In genomic region chr9:114932607-114933006, GRCm38 (mm10) we compare ENCODE assay signal across 8 mouse cellular contexts. TPM values are rescaled to one million over a fixed set of nuclear protein-coding genes. Genes with fewer than 3 reads are reported as not detected.
DNase-seq lines count a peak whose midpoint lies in the region; ATAC-seq and TF ChIP-seq lines count a peak whose summit lies in the region.

No protein-coding gene starts in this region.

- H3K36me3 ChIP-seq in liver, adult 2 months (ENCODE audit: control insufficient read depth, insufficient read depth, low read length): no peaks in the 10 kb centered on the region
- no peaks in the 10 kb centered on the region for H3K36me3 ChIP-seq in embryonic facial prominence, embryonic 14.5 days (ENCODE audit: control insufficient read depth, insufficient read depth, low read length)
- no peaks in the 10 kb centered on the region for H3K36me3 ChIP-seq in intestine, embryonic 16.5 days (ENCODE audit: control insufficient read depth, insufficient read depth, low read length)

- no peak for TF ChIP-seq POLR2A in liver, adult 2 months (IDR thresholded peaks at IDR 0.05; ENCODE audit: extremely low read depth, insufficient read depth, low read length)

- WGBS in liver, adult 2 months: 5% methylated on average over 13 of the region's 13 CpGs
- WGBS in embryonic facial prominence, embryonic 14.5 days: 20% methylated on average over 13 of the region's 13 CpGs
- WGBS in intestine, embryonic 16.5 days: 25% methylated on average over 13 of the region's 13 CpGs

- peak overlapping the region; percentile 83 for H3K9ac ChIP-seq in liver, adult 2 months (ENCODE audit: low read depth, low read length)
- H3K9ac ChIP-seq in embryonic facial prominence, embryonic 14.5 days (ENCODE audit: low read depth, low read length): peak overlapping the region; percentile 70; the same call in 1 of the 2 replicates
- peak overlapping the region; percentile 83 for H3K9ac ChIP-seq in intestine, embryonic 16.5 days (ENCODE audit: low read depth, low read length)

- no peaks in the 10 kb centered on the region for H3K27me3 ChIP-seq in liver, adult 2 months (ENCODE audit: control insufficient read depth, insufficient read depth, low read length)
- no peaks in the 10 kb centered on the region for H3K27me3 ChIP-seq in embryonic facial prominence, embryonic 14.5 days (replicated peaks; ENCODE audit: control insufficient read depth, insufficient read depth, low read length)
- H3K27me3 ChIP-seq in intestine, embryonic 16.5 days (replicated peaks; ENCODE audit: control insufficient read depth, insufficient read depth, low read length): no peaks in the 10 kb centered on the region

- ATAC-seq in embryonic facial prominence, embryonic 14.5 days (ENCODE audit: low read depth): no peak
- ATAC-seq in intestine, embryonic 16.5 days: no peak

- no peaks in the 10 kb centered on the region for H3K9me3 ChIP-seq in embryonic facial prominence, embryonic 14.5 days (ENCODE audit: control insufficient read depth, low read length)
- no peaks in the 10 kb centered on the region for H3K9me3 ChIP-seq in intestine, embryonic 16.5 days (ENCODE audit: control insufficient read depth, low read length)

- peak overlapping the region; percentile 92 for H3K4me2 ChIP-seq in embryonic facial prominence, embryonic 14.5 days (ENCODE audit: low read depth, low read length)
- peak overlapping the region; percentile 96 for H3K4me2 ChIP-seq in intestine, embryonic 16.5 days (ENCODE audit: low read depth, low read length)

- H3K27ac ChIP-seq in liver, adult 2 months (replicated peaks; ENCODE audit: insufficient read depth, low read depth, low read length): peak overlapping the region; percentile 49
- no peak overlapping the region for H3K27ac ChIP-seq in embryonic facial prominence, embryonic 14.5 days (replicated peaks; ENCODE audit: low read depth, low read length)
- H3K27ac ChIP-seq in intestine, embryonic 16.5 days (ENCODE audit: low read length): peak overlapping the region; percentile 23; the same call in 1 of the 2 replicates

- H3K4me3 ChIP-seq in liver, adult 2 months (ENCODE audit: insufficient read depth, low read depth, low read length): peak overlapping the region; percentile 70
- peak overlapping the region; percentile 78 for H3K4me3 ChIP-seq in embryonic facial prominence, embryonic 14.5 days (ENCODE audit: low read depth, low read length)
- peak overlapping the region; percentile 84 for H3K4me3 ChIP-seq in intestine, embryonic 16.5 days (ENCODE audit: low read length)

- peaks cover 9% of the 10 kb centered on the region; the same call in 1 of the 2 replicates for H3K79me2 ChIP-seq in liver, adult 2 months (ENCODE audit: control insufficient read depth, insufficient read depth, low read length)

- no peak for TF ChIP-seq CTCF in liver, adult 2 months (IDR thresholded peaks at IDR 0.05; ENCODE audit: low read depth, low read length)

- peak; percentile 88 for DNase-seq in liver, adult 2 months (ENCODE audit: extremely low read depth, low read depth, low spot score)
- DNase-seq in liver: no peak
- no peak for DNase-seq in embryonic facial prominence, embryonic 14.5 days (ENCODE audit: low spot score)
- peak; percentile 28 for DNase-seq in lung, postnatal 36 days
- no peak for DNase-seq in layer of hippocampus, adult 9-10 months (ENCODE audit: low spot score)
- DNase-seq in cerebellum, postnatal 4 days (ENCODE audit: low spot score in 2 of 2): no peak
- no peak for DNase-seq in layer of hippocampus, adult 8-10 months (ENCODE audit: low spot score in 2 of 2)

- peaks cover 6% of the 10 kb centered on the region for H3K4me1 ChIP-seq in liver, adult 2 months (ENCODE audit: control insufficient read depth, insufficient read depth, low read length)
- H3K4me1 ChIP-seq in embryonic facial prominence, embryonic 14.5 days (ENCODE audit: control insufficient read depth, insufficient read depth, low read length): peaks cover 11% of the 10 kb centered on the region
- H3K4me1 ChIP-seq in intestine, embryonic 16.5 days (ENCODE audit: control insufficient read depth, insufficient read depth, low read length): peaks cover 7% of the 10 kb centered on the region; the same call in 1 of the 2 replicates

RNA-seq across cellular contexts. Expression of gene Gpd1l, which starts 1.2 kb away (rescaled TPM):
- 21.3 and 22.4 TPM in 2 replicates for total RNA-seq in liver, adult 2 months (2014; rRNA removed)
- 12.6 and 14.7 TPM in 2 replicates for polyA plus RNA-seq in liver, adult 2 months (2012; rRNA removed)
- 9.1 and 10.3 TPM in 2 replicates for polyA plus RNA-seq in embryonic facial prominence, embryonic 14.5 days (2014; fragmentation: Nextera tagmentation; extraction: Ambion mirVana)
- polyA plus RNA-seq in intestine, embryonic 16.5 days (2015; fragmentation: Nextera tagmentation; extraction: Ambion mirVana): 25.4 and 27.4 TPM in 2 replicates
- 10 to 100 TPM; 69.4 to 87.5 (median 76.5) TPM for total RNA-seq in layer of hippocampus, adult 8-10 months (2022)

RNA-seq across cellular contexts. Expression of gene Osbpl10, which starts 45.8 kb away (rescaled TPM):
- total RNA-seq in liver, adult 2 months (2014; rRNA removed): 0.28 and 0.40 TPM in 2 replicates
- polyA plus RNA-seq in liver, adult 2 months (2012; rRNA removed): 0.11 and 0.82 TPM in 2 replicates
- 2.1 and 2.7 TPM in 2 replicates for polyA plus RNA-seq in embryonic facial prominence, embryonic 14.5 days (2014; fragmentation: Nextera tagmentation; extraction: Ambion mirVana)
- 1.4 and 2.5 TPM in 2 replicates for polyA plus RNA-seq in intestine, embryonic 16.5 days (2015; fragmentation: Nextera tagmentation; extraction: Ambion mirVana)
- 10 to 100 TPM; 19.5 to 29.8 (median 23.5) TPM for total RNA-seq in layer of hippocampus, adult 8-10 months (2022)

RNA-seq across cellular contexts. Expression of gene Rps27rt, which starts 49.9 kb away (rescaled TPM):
- 6.2 and 12.2 TPM in 2 replicates for total RNA-seq in liver, adult 2 months (2014; rRNA removed)
- polyA plus RNA-seq in liver, adult 2 months (2012; rRNA removed): 4.7 and 7.2 TPM in 2 replicates
- polyA plus RNA-seq in embryonic facial prominence, embryonic 14.5 days (2014; fragmentation: Nextera tagmentation; extraction: Ambion mirVana): 497 and 574 TPM in 2 replicates
- 264 and 268 TPM in 2 replicates for polyA plus RNA-seq in intestine, embryonic 16.5 days (2015; fragmentation: Nextera tagmentation; extraction: Ambion mirVana)
- 10 to 100 TPM; 12.1 to 53.7 (median 21.9) TPM for total RNA-seq in layer of hippocampus, adult 8-10 months (2022)

Comparison
In these comparisons a context has a peak if more than half of its experiments do, and no peak if none do; other contexts are left out.
1. DNase-seq: peak in liver, adult 2 months (single experiment) and lung, postnatal 36 days (single experiment); none in liver (single experiment), embryonic facial prominence, embryonic 14.5 days (single experiment), layer of hippocampus, adult 9-10 months (single experiment), cerebellum, postnatal 4 days (0 of 2) and layer of hippocampus, adult 8-10 months (0 of 2).
2. RNA of gene Rps27rt, which starts 49.9 kb away (polyA plus RNA-seq): 497 to 574 TPM in embryonic facial prominence, embryonic 14.5 days and 264 to 268 TPM in intestine, embryonic 16.5 days; 4.7 to 7.2 TPM in liver, adult 2 months; every median in the first group is over 10 times any median in the second.
3. Peak in every context shown above with its lines, with median percentiles within 50 percentile points of each other: H3K4me3 ChIP-seq and H3K9ac ChIP-seq.